Mouse (Mus musculus) splenic B cell, adult 2 months (primary cell): ENCODE measurements around the gene Rnf10.

Experiments used
- DNase-seq: peaks from one replicate; pipeline ENCODE4 v3.0.0-alpha.2; 2011; ENCODE audit warnings: low read depth, low spot score
- H3K27me3 ChIP-seq: 2 replicates; pipeline ENCODE4 v1.6.1; 2012; ENCODE audit warnings: mild to moderate bottlenecking, low read length, moderate library complexity, mixed read lengths; ENCODE audit not compliant: control insufficient read depth, poor library complexity, insufficient read depth, severe bottlenecking
- H3K36me3 ChIP-seq: 2 replicates; pipeline ENCODE4 v1.6.1; 2012; ENCODE audit warnings: mild to moderate bottlenecking, low read length, moderate library complexity, mixed read lengths; ENCODE audit not compliant: control insufficient read depth, poor library complexity, insufficient read depth, severe bottlenecking

Gene Rnf10

GRCm38 (mm10) chr5:115233031-115233780 is 39.5 kb downstream of the Rnf10 start:
- Histone ChIP-seq H3K27me3 (no peaks in the 10 kb centered on the region), H3K36me3 (no peaks in the 10 kb centered on the region)
- DNase-seq: no peak

GRCm38 (mm10) chr5:115232516-115232915 is 40.2 kb downstream of the Rnf10 start:
- DNase-seq: no peak
- H3K36me3 ChIP-seq: no peaks in the 10 kb centered on the region
- no peaks in the 10 kb centered on the region for H3K27me3 ChIP-seq

GRCm38 (mm10) chr5:115231552-115232120 is 41.1 kb downstream of the Rnf10 start:
- H3K27me3 ChIP-seq: no peaks in the 10 kb centered on the region
- no peaks in the 10 kb centered on the region for H3K36me3 ChIP-seq
- DNase-seq: peak; percentile 50

GRCm38 (mm10) chr5:115230830-115231551 is 41.7 kb downstream of the Rnf10 start:
- H3K27me3 ChIP-seq: no peaks in the 10 kb centered on the region
- no peaks in the 10 kb centered on the region for H3K36me3 ChIP-seq
- no peak for DNase-seq

- no peak for DNase-seq
- H3K27me3 ChIP-seq: no peaks in the 10 kb centered on the region
- H3K36me3 ChIP-seq: no peaks in the 10 kb centered on the region
These were observed 50.2 kb downstream of the Rnf10 start for GRCm38 (mm10) chr5:115222485-115222884.

GRCm38 (mm10) chr5:115220931-115221640 is 51.6 kb downstream of the Rnf10 start:
- H3K27me3 ChIP-seq: no peaks in the 10 kb centered on the region
- H3K36me3 ChIP-seq: no peaks in the 10 kb centered on the region
- no peak for DNase-seq

GRCm38 (mm10) chr5:115217998-115218397 is 54.7 kb downstream of the Rnf10 start:
- no peak for DNase-seq

GRCm38 (mm10) chr5:115215273-115216185 is 57.2 kb downstream of the Rnf10 start:
- H3K27me3 ChIP-seq: no peaks in the 10 kb centered on the region
- DNase-seq: no peak

More at GRCm38 (mm10) chr5:115217998-115218397, 54.7 kb downstream of the Rnf10 start:
- H3K36me3 ChIP-seq: no peaks in the 10 kb centered on the region
- H3K27me3 ChIP-seq: no peaks in the 10 kb centered on the region

GRCm38 (mm10) chr5:115214864-115215263 is 57.8 kb downstream of the Rnf10 start:
- Histone ChIP-seq H3K27me3 (no peaks in the 10 kb centered on the region; the same call in 1 of the 2 replicates), H3K36me3 (no peaks in the 10 kb centered on the region)
- DNase-seq: no peak

More at GRCm38 (mm10) chr5:115215273-115216185, 57.2 kb downstream of the Rnf10 start:
- no peaks in the 10 kb centered on the region for H3K36me3 ChIP-seq

GRCm38 (mm10) chr5:115212861-115213260 is 59.8 kb downstream of the Rnf10 start:
- no peak for DNase-seq
- no peaks in the 10 kb centered on the region for H3K36me3 ChIP-seq
- H3K27me3 ChIP-seq: no peaks in the 10 kb centered on the region; the same call in 1 of the 2 replicates

GRCm38 (mm10) chr5:115212451-115212850 is 60.2 kb downstream of the Rnf10 start:
- no peaks in the 10 kb centered on the region; the same call in 1 of the 2 replicates for H3K27me3 ChIP-seq
- no peak for DNase-seq
- no peaks in the 10 kb centered on the region for H3K36me3 ChIP-seq

- H3K36me3 ChIP-seq: no peaks in the 10 kb centered on the region
- DNase-seq: peak; percentile 66
- H3K27me3 ChIP-seq: no peaks in the 10 kb centered on the region; the same call in 1 of the 2 replicates
These were observed 62.3 kb downstream of the Rnf10 start for GRCm38 (mm10) chr5:115210380-115210779.

- H3K27me3 ChIP-seq: no peaks in the 10 kb centered on the region; the same call in none of the 2 replicates
These were observed 64.1 kb downstream of the Rnf10 start for GRCm38 (mm10) chr5:115208601-115209000.

GRCm38 (mm10) chr5:115207892-115208291 is 64.8 kb downstream of the Rnf10 start:
- no peaks in the 10 kb centered on the region for H3K36me3 ChIP-seq
- peaks cover 2% of the 10 kb centered on the region for H3K27me3 ChIP-seq
- DNase-seq: no peak

More at GRCm38 (mm10) chr5:115208601-115209000, 64.1 kb downstream of the Rnf10 start:
- DNase-seq: no peak
- no peaks in the 10 kb centered on the region for H3K36me3 ChIP-seq
